Mouse (Mus musculus) megakaryocyte, embryonic 14.5 days (primary cell): ENCODE data around the gene Exoc3l2.

Experiments
- FLI1 ChIP-seq: IDR thresholded peaks from 2 replicates; pipeline ENCODE4 v1.6.1; 2012; ENCODE audit warnings: low read length, inconsistent platforms, mixed read lengths
- GATA1 ChIP-seq: IDR thresholded peaks from 3 replicates; pipeline ENCODE4 v1.6.1; 2012; ENCODE audit warnings: mixed read lengths, low read length, inconsistent platforms, borderline replicate concordance

DNA sequence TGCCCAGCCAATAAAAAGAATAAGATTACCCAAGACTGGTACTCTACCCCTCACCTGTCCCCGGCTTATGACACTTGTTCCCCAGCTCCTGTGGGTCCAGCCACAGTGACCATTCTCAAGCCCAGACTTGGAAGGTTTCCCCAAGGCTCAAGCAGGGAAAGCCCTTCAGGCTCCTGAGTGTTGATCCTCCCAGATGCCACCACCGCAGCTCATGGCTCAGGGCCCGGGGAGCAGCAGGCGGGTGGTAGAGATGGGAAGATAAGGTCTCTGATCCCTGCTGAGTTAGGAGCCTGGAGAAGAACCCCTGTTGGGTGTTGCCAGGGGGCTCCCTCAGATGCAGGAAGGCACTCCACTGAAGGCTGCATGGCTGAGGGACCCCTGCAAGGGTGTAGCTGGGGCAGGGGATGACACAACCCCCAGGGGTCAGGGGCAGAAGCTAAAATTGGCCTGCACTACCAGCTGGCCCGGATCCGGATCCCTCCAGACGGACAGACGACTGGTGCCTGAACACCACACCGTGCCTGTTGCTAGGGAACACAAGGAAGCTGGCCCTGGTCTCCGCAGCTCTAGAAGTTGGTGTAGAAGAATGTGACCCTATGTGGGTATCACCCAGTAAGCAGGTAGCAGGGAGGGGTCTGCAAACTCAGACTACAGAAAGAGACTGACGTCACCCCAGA, 7.2 kb upstream of the Exoc3l2 start:
- TF ChIP-seq GATA1 (no peak), FLI1 (no peak)
